Mouse (Mus musculus) ovary, postnatal 36 days (tissue): ENCODE data around the gene Pfdn6.
"Not testable (repeated sequence)": the region's sequence is repeated elsewhere in the genome, so short reads cannot be mapped to it uniquely, and the experiment has no call there.

Experiments used
- DNase-seq: peaks from one replicate; pipeline ENCODE4 v3.0.0; 2022; ENCODE audit warnings: low spot score, mixed read lengths

The Pfdn6 gene

GRCm38 (mm10) chr17:33915671-33916250 lies 24.4 kb downstream of the Pfdn6 start, which contains the start of the genes Tapbp and Zbtb22:
TSS of gene Tapbp (plus strand) at chr17:33915899.
TSS of gene Zbtb22 (plus strand) at chr17:33915904.
- peak; percentile 94 for DNase-seq

GRCm38 (mm10) chr17:33914969-33915391 lies 25.2 kb downstream of the Pfdn6 start:
- DNase-seq: no peak

GRCm38 (mm10) chr17:33913905-33914304 lies 26.2 kb downstream of the Pfdn6 start:
- no peak for DNase-seq

GRCm38 (mm10) chr17:33913264-33913663 lies 26.9 kb downstream of the Pfdn6 start:
- DNase-seq: no peak

GRCm38 (mm10) chr17:33911813-33912414 lies 28.2 kb downstream of the Pfdn6 start:
- no peak for DNase-seq

GRCm38 (mm10) chr17:33911052-33911812 lies 28.9 kb downstream of the Pfdn6 start:
- no peak for DNase-seq

GRCm38 (mm10) chr17:33910346-33911051 lies 29.6 kb downstream of the Pfdn6 start:
- DNase-seq: no peak

- peak; percentile 48 for DNase-seq
Measured at GRCm38 (mm10) chr17:33909869-33910250, 30.3 kb downstream of the Pfdn6 start.

GRCm38 (mm10) chr17:33909077-33909868 lies 30.9 kb downstream of the Pfdn6 start, which contains the start of gene Daxx:
TSS of gene Daxx (plus strand) at chr17:33909414.
- DNase-seq: peak; percentile 99

- peak; percentile 52 for DNase-seq
Measured at GRCm38 (mm10) chr17:33908331-33909076, 31.6 kb downstream of the Pfdn6 start.

GRCm38 (mm10) chr17:33904835-33905234 lies 35.3 kb downstream of the Pfdn6 start, which contains the start of gene Platr17:
TSS of gene Platr17 (plus strand) at chr17:33905135.
- not testable (repeated sequence) for DNase-seq

- not testable (repeated sequence) for DNase-seq
Measured at GRCm38 (mm10) chr17:33903911-33904651, 36.1 kb downstream of the Pfdn6 start.

- DNase-seq: no peak
Measured at GRCm38 (mm10) chr17:33902491-33902890, 37.7 kb downstream of the Pfdn6 start.

GRCm38 (mm10) chr17:33902079-33902478 lies 38.1 kb downstream of the Pfdn6 start:
- no peak for DNase-seq

GRCm38 (mm10) chr17:33901653-33902052 lies 38.5 kb downstream of the Pfdn6 start:
- DNase-seq: no peak

GRCm38 (mm10) chr17:33900989-33901314 lies 39.2 kb downstream of the Pfdn6 start:
- DNase-seq: no peak

- no peak for DNase-seq
Measured at GRCm38 (mm10) chr17:33900281-33900988, 39.7 kb downstream of the Pfdn6 start.

GRCm38 (mm10) chr17:33899642-33900041 lies 40.5 kb downstream of the Pfdn6 start:
- no peak for DNase-seq

- not testable (repeated sequence) for DNase-seq
Measured at GRCm38 (mm10) chr17:33898193-33898592, 42.0 kb downstream of the Pfdn6 start.
